Mouse (Mus musculus) urinary bladder, postnatal 14 days (tissue): ENCODE data around the gene Kank1.
"Not testable (repeated sequence)": the region's sequence is repeated elsewhere in the genome, so short reads cannot be mapped to it uniquely, and the experiment has no call there.

Source experiments
- DNase-seq: peaks from one replicate; pipeline ENCODE4 v3.0.0; 2021; ENCODE audit warnings: low spot score

Kank1 gene

DNA sequence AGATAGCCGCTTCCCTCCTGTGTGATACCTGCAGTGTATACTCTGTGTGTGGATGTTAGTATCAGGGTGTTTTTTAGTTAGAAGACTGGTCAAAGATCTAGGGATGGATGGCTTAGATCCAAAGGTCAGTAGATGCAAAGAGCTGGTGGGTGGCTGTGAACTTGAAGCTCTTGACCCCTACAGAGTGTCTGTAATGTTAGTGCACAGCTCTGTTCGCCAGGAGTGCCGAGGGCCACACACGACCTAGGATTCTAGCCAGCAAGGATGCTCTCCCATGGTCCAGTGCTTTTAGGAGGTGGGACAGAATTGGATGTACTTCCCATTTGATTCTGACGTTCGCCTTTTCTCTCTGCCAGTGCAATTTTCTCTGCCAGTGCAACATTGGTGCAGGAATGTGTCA lies 201.5 kb downstream of the Kank1 start:
- no peak for DNase-seq

DNA sequence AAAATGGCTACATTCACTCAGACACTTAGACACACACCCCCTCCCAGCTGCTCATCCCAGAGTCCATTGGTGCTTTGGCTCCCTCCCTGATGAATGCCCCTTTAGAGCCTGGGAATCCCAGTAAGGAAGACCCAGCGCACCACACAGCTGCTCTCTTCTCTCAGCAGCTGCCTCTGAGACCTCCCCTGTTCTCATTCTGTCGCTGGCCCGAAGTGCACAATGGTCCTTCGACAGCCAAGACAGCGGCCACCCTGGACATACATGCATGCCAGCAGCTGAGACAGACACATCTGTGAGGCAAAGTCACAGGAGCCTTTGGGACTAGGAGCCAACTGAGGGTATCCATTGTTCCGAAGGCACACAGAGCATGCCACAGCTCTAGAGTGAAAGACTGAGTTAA lies 203.0 kb downstream of the Kank1 start:
- no peak for DNase-seq

DNA sequence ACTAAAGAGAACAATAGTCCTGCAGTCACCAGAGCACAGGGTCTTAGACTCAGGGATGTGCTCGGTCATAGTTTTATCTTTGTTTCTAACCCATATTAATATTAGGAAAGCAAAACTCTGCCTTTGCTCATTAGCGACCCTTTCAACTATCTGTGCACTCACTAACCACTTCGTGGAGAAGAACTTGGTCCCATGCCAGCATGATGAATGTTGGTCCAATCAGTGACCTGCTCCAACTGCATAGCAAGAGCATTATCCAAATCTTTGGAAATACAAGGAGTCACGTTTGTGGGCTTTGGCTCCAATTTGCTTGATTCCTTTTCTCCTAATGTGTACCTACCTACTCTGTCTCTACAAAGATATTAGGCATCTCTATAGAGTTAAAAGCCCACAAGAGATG lies 204.0 kb downstream of the Kank1 start:
- DNase-seq, result no peak

DNA sequence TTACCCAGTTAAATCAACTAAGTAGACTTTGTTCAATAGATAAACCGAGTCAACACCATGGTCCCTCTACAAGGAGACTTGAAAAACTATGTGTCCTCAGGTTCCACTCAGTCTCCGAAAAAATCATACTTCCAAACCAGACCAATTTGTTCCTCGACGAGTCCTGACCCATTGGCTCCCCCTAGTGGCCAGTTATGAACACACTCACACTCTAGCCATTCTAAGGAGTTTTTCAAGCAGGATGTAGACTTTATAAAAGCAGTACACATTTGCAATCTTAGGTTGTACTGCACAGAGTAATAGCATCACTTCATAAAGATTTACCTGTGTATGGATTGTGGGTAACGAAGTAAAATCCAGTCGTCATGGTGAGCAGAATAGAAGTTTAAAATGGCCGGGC lies 208.3 kb downstream of the Kank1 start:
- DNase-seq, result peak; percentile 77

DNA sequence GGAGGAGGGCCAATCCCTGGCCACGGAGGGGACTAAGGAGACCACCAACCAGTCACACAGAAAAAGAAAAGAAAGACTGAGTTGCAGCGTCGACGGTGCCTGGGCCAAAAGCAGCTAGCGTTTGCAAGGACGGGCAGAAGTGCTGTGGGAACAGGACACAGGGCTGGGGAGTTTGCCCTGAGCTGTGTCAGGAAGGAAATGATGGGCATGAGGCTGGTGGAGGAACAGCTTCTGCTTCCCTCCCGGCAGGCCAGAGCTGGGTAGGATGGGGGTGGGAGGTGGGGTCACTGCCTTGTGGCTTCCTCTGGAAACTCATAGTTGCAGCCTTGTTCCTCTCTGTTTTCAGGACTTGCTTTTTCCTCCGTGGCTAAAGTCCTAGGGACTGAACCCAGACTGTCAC lies 209.1 kb downstream of the Kank1 start:
- DNase-seq, result no peak

DNA sequence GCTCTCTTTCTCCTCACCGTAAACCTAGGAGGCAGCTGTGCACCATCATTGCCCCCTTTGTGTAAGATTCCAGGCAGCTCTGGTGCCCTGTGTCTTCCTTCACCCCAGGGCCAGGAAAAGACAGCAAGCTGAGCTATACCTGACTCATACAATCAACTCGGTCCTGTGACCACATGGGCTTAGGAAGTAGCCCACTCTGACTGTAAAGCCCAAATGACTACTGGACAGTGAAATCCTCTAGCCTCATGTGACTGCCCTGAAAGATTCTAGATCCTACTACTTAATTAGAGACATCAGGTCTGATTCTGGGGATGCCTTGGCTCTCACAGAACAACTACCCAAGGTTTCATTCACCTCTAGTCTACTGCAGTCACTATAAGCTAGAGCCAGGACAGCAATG lies 209.9 kb downstream of the Kank1 start:
- no peak for DNase-seq

DNA sequence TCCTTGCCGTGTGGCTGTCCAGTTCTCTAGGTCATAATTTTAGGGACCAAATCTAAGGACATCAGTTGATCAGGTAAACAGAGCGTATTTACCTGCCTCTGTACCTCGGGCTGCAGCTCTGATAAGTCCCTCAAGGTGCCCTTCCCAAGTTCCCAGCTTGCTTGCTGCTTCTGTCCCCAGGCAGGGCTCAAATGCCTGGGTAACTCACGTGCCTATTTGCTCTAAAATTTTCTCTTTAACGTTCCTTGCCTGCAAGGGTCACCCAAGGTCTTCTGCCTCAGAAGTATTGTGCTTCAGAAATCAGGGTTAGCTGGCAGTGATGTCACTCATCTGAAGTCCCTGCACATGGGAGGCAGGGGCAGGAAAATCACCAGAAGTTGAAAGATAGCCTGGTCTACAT lies 210.6 kb downstream of the Kank1 start:
- DNase-seq, result no peak

DNA sequence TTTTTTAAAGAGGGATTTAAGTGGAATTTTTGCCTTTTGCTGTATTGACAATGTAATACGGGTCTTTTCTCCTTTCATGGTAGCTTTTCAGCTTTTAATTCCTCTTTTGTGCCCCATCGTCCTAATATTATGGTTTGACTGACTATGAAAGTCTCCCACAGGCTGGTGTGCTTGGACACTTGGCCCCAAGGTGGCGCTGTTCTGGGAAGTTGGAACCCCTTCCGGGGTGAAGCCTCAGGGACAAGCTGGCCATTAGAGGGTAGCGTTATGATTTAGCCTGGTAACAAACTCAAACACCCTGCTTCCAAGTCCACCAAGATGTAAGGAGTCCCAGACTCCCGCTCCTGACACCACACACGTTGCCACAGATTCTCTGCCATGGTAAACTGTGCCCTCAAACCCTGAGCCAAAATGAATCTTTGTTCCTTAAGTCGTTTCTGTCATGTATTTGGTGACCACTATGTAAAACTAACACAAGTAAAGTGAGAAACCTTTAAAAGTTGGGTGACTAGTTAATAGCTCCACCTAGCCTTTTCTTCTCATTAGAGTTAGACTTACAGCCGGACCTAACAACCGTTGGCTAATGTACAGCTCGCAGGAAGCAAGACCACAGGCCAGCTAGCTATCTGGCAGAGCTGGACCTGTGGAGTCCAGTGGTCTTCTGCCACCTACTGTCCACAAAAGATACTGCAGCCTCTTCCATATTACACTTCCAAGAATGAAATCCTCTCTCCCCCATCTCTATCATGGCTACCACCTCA lies 214.3 kb downstream of the Kank1 start:
- DNase-seq, result peak; percentile 48

DNA sequence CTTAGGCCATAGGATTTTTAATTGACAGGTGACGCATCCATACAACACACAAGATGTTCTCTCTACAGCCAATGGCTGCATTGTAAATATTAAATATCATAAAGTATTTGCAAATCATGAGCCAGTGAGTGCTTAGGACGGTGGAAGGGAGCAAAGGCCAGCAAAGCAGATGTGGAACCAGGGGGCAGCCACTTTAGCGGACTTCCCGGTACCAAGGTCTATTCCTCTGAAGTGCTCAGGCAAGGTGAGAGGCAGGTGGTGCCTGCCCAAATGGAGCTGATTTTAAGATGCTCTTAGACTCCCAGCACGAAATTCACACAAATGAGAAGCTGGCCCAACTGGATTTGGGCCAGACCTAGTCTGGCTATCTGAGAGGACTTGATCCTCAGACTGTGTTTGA lies 216.4 kb downstream of the Kank1 start:
- DNase-seq, result no peak

DNA sequence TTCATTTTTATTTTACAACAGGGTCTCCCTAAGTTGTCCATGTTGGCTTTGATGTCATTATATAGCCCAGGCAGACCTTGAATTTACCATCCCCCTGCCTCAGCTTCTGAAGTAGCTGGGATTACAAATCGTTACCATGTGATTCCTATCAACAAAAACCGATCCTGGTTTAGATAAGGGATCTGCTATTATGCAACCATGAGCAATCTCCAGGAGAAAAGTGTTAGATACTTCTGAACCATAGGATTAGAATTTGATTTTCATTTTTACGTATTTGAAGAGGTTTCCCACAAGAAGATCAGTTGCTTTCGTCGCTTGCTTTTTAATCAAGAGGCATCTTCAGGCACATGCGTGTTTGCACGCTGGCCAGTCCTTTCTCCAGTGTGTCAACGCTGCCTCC lies 224.0 kb downstream of the Kank1 start:
- no peak for DNase-seq

DNA sequence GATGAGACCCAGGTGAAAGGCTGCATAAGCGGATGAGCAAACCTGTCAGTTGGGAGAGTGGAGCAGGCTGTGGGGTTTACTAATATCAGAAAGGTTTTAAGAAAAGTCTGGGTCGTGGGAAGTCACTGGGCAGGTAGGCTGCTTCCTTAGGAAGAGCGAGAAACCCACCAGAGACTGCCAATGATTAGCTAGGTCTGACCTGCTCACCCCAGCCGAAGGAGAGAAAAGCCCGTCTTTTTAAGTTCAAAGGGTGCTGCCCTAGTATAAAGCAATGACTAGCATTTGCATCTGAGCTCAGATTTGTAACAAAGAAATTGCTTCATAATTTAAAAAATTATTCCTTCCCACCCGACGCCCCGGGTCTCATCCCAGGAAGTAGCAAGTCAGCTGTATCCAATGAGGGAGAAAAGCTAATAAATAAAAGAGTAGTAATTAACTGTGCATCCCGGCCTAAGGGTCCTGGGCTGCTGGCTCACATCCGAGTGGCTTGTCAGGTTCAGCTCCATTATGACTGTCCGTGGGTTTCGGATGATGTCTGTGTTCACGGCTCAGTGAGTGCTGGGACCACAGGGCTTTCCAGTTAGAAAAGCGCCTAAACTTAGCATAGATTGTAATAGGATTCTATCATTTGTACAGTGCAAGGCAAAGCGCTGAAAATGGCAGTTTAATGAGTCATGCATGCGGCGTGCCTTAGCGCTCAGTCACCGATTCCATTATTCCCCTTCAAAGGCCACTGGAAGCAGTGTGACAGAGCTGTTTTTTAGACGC lies 225.0 kb downstream of the Kank1 start:
- DNase-seq, result no peak

DNA sequence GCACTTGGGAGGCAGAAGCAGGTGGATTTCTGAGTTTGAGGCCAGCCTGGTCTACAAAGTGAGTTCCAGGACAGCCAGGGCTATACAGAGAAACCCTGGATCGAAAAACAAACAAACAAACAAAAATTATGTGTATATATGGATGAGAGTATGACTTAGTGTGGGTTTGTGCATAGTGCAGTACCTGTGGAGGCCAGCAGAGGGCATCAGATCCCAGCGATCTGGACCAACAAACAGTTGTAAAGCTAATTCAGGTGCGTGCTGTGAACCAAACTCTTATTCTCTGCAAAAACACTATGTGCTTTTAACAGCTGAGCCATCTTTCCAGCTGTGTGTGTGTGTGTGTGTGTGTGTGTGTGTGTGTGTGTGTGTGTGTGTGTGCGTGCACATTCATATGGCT lies 239.0 kb downstream of the Kank1 start:
- DNase-seq, result not testable (repeated sequence)

DNA sequence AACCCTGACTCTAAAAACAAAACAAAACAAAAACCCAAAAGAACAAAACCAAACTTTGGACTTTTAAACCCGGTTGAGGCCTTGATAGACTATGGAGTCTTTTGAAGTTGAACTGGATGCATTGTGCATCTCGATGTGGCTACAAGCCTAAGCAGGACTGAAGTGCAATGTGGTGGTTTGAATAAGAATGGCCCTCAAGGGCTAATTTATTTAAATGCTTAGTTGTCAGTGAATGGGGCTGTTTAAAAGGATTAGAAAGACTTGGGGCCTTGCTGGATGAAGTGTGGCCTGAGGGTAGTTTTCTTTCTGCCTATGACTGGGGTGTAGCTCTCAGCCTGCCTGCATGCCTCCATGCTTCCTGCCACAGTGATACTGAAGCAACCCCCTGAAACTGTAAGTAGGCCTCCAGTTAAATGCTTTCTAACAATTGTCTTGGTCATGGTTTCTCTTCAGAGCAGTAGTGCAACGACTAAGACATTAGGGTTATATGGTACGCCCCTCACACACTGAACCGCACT lies 242.4 kb downstream of the Kank1 start:
- DNase-seq, result no peak

DNA sequence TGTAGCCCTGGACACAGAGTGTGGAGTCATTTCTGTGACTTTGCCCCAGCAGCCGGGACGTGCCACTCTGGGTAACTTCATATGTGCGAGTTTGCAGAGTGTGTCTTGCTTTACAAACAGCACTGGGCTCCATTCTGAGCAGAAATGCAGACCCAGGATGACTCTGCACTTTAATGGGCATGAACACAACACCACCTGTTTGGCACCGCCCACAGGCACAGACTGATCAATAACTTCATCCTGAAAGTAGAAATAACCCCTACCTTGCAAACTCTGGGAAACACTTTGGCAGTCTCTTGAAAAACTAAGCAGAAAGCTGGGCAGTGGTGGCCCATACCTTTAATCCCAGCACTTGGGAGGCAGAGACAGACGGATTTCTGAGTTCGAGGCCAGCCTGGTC lies 244.0 kb downstream of the Kank1 start:
- no peak for DNase-seq
